Mouse (Mus musculus) frontal cortex, postnatal 14 days (tissue): ENCODE data around the gene Map3k13.
"Not testable (repeated sequence)": the region's sequence is repeated elsewhere in the genome, so short reads cannot be mapped to it uniquely, and the experiment has no call there.

ENCODE experiments used
- DNase-seq, 2 experiments: peaks; one replicate each; pipeline ENCODE4 v3.0.0; 2022; ENCODE audit warnings: low spot score in 2 of 2

Map3k13 gene

DNA sequence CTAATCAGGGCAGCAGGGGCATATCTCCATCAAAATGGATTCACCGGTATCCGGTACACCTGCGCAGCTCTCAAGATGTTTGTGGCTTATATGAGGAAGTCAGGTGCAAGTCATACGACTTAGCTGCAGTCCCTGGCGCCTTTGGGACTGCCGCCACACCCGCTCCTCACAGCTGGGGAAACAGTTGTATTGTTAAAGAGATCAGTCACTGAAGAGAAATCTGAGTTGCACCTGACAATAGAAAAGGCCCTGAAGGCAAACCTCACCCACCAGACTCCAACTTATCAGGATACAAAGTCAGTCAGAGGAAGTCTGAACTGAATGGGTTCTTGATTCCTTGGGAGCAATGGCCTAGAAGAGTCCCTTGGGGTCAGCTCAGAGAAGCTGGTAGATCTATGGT is 13.6 kb downstream of the Map3k13 start:
- not testable (repeated sequence) for DNase-seq

DNA sequence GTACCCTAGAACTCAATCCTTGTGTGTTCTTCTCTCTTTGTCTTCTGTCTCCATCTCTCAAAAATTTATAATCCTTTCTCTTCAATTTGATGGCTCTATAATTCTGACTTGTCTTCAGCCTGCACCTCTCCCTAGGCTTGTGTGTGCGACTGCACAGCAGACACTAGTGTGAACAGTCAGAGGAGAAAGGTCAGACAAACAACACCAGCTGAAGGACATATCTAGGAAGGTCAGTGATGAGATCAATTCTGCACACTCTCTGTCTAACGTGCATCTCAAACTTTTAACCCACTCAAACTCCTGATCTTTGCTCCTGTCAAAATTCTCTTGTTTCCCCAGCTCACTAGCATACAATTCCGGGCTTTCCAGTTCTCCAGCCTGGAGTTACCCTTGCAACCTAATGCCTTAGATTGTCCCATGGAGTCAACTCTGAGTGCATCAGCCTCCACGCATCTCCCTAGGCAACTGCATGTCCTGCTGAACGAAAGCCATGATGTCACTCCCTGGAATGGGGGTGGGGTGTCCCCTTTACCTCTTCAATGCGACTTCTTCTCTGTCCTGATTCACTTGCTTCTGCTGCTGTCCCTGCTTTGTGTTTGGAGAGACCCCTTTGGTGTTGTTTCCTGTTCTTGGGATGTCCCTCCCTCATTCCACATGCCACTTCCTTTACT is 19.2 kb downstream of the Map3k13 start:
- DNase-seq, result no peak

DNA sequence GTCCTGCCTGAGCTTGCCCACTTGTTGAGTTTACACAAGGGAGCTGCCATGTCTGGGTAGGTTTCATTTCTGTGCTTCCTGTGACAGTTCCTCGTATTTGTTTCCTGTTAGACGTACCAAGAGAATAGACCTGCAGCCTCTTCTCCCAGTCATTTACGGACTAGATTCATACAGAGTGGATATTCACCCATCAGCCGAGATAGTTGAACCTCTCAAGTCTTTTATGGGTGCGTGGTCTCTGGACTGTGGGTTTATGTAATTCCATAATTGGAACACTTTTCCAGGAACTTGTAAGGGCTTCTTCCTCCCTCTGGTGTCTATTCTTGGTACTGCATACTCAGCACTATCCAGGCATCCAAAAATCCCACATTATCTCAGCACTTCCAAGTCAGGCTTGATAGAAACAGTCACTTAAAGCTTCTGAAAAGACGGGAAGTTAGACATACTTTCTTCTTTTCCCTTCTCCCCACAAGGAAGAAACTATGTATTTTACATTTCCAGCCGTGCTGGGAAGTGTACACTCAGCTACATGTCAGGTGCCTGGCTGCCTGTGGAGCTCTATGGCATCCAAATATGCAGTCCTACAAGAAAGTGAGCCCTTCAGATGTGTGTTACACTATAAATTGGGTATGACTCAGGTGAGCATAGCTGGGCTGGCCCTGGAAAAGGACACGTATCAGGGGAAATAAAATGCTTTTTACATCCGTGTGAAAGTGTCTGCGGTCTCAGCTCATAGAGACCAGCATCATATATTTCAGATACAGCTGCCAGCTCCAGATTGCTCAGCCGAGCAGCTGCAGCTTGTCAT is 20.9 kb downstream of the Map3k13 start:
- DNase-seq, result peak in 1 of 2 experiments; percentile 32

DNA sequence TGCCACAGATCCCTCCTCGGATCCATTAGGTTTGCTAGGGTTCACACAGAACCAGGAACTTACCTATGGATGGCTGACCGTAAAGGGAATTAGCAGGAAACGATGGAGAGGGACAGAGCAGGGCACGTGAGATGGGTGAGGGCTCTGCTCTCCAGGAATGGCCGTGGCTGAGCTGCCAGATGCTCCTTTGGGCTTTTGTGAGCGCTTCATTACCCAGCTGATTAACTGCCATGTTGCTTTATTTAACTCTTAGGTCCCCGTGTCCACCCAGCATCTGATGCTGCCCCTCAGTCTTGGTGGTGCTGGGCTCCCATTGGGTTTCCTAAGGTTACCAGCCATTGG is 21.5 kb downstream of the Map3k13 start:
- no peak for DNase-seq

DNA sequence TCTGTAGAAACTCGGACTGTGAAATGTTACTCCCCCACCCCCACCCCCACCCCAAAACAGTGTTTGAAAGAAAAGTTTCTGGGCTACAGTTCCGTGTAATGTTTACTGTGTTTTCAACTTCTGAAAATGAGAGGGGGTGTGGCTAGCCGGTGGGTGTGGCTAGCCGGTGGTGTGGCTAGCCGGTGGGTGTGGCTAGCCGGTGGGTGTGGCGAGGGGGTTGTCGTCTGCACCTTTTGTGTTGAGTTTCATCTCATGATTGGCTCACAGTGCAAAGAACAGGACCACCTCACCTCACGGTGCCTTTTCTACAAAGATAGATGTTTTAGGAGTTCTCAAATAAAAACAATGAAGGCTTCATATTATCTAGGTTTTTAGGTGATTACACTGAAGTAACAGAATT is 24.0 kb downstream of the Map3k13 start:
- no peak for DNase-seq

- no peak for DNase-seq
Measured at GRCm38 (mm10) chr16:21818629-21819028, 24.5 kb downstream of the Map3k13 start.

- DNase-seq, result no peak
Measured at GRCm38 (mm10) chr16:21825612-21826031, 31.5 kb downstream of the Map3k13 start.

GRCm38 (mm10) chr16:21827153-21827552 is 33.0 kb downstream of the Map3k13 start:
- no peak for DNase-seq

- DNase-seq, result no peak
Measured at GRCm38 (mm10) chr16:21827581-21827980, 33.4 kb downstream of the Map3k13 start.

- no peak for DNase-seq
Measured at GRCm38 (mm10) chr16:21829711-21830110, 35.6 kb downstream of the Map3k13 start.

DNA sequence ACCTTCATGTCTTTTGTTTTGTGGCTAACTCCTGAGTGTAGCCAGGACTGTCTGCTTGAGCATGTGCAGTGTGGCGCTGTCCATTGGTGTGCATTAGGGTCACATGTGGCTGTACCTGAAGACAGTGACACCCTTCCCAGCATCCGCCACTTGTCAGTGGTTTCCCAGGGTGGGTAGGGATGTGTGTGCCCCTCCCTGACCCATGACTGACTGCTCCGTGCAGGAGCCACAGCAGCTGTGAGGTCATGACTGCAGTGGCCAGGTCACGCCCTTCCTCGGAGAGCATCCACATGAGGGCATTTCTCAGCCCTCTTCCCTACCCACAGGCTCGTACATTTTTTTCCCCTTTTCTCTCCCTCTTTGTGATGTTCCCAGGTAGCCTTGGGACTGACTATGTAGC is 36.6 kb downstream of the Map3k13 start:
- no peak for DNase-seq

- DNase-seq, result no peak
Measured at GRCm38 (mm10) chr16:21831764-21832163, 37.6 kb downstream of the Map3k13 start.

- no peak for DNase-seq
Measured at GRCm38 (mm10) chr16:21833469-21833868, 39.3 kb downstream of the Map3k13 start.

GRCm38 (mm10) chr16:21833970-21834369 is 39.8 kb downstream of the Map3k13 start:
- no peak for DNase-seq

DNA sequence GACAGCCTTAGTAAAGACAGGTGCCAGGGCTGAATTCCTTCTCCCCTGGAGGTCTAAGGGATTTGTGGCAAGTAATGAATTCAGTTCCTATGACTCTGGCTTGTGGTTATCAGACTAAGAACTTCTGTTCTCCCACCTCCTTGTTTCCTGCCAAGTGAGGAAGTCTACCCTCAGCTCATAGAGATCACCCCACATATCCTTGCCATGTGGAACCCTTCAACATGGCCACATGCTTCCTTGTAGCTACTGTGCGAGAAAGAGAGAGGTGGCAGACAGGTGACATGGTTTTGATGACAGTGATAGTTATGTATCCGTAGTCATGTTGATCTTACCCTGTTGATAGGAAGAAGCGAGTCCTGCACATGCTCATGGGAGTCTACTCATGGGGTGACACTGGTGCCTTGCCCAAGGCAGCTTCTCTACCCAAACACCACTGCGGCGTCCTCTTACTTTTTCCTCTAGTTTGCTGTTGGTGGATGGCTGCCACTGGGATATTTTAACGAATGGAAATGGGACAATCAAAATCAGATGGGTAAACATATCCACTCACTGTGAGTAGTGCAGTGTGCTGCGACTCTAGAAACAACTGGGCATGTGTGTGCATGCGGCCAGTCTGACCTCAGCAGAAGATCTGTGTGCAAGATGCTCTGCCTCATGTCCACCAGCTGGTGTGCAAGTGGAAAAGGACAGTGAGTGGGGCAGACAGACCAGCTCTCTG is 40.9 kb downstream of the Map3k13 start:
- DNase-seq, result no peak

GRCm38 (mm10) chr16:21835584-21835931 is 41.4 kb downstream of the Map3k13 start:
- DNase-seq, result no peak

GRCm38 (mm10) chr16:21836311-21837072 is 42.3 kb downstream of the Map3k13 start:
- no peak for DNase-seq

DNA sequence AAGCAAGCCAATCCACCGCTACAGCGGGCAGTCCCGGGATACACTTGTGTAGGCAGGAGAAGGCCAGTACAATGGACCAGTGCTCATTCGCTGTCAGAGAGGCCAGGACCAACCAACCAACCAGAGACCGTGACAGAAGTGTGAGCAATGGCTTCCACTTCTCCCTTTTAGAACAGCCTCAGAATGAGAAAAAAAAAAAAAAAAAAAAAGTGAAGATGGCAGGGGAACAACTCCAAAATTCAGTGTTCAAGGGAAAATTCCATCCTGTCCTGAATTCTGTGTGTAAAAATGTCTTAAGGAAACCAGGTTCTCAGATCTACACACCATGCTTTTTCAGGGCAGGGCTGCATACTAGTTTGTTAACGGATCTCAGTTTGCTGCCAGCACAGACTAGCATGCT is 43.5 kb downstream of the Map3k13 start:
- no peak for DNase-seq

DNA sequence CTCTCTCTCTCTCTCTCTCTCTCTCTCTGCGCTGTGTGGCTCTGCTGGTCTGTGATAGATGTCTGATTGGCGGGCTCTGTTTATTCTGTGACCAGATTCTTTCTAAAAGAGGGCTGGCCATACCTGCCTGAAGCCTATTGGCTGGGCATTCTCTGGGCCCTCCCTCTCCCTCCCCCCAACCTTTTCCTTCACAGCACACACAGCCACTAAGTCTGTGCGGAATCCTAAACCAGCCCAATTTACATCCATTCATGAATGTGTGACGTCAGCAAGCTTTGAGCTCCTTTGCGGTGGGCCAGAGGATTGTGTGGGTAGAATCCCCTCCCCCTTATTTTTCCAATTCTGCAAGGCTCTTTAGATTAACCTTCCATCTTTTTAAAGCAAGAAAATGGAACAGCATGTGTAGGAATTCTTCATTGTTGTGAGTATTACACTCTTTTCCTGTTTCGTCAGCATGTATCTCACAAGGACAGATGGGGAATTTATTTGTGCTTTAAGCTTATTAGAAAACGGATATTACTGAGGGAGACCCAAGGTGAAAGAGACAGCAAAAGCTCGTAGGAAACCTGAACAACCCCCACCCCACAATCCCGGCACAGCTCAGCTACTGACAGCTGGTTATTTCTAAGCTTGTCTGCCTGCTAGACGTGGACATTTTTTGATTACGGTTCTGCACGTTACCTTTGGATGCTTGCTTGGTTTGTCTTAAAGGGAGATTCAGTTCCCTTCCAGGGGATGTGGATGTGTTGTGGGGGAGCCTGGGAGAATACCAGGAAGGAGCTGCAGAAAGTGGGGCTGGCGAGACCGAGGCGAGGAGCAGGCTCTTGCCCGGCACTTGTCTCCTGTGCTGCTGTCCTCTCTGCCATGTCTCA is 51.9 kb downstream of the Map3k13 start:
- DNase-seq, result peak; percentile 51 to 53

- DNase-seq, result no peak
Measured at GRCm38 (mm10) chr16:21848444-21848843, 54.3 kb downstream of the Map3k13 start.

DNA sequence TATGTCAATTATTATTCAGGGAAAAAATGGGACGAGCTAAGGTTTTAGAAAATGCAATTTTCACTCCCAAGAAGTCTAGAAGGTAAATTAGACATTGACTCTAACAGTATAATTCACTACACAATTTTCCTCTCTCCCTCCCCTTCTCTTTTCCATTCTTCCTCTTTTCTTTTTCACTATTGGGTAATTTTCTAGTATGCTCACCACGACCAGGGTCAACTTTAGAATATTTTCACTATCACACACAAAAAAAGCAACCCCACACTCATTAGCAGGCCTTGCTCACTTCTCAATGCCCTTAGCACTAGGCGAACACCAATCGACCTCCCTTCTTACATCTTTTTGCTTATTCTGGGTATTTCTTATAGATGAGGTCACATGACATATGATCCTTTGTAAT is 54.7 kb downstream of the Map3k13 start:
- no peak for DNase-seq
